Mouse (Mus musculus): Measurements from ENCODE around the gene Rreb1.

GRCm38 (mm10) chr13:37859782-37860181, 81.6 kb downstream of the Rreb1 start:
- TF ChIP-seq CTCF (IDR thresholded peaks at IDR 0.05; ENCODE audit: low read depth) (no peak), EP300 (IDR thresholded peaks at IDR 0.05; ENCODE audit: low read depth) (peak; percentile 90)

Data from liver, postnatal 0 days (tissue).